Mouse (Mus musculus) heart, postnatal 0 days (tissue): ENCODE measurements at regions not wholly inside any gene's neighbourhood (a gene's known extent, or its start where the extent isn't known, plus 50 kb on each side); places are given as distances from the start of the nearest gene placed in this dataset.

Experiments used
- ATAC-seq: fragments of 200-750 bp; cut with Nextera tagmentation; 2 replicates; pipeline ENCODE4 v1.8.0; 2017; ENCODE audit warnings: low read depth, moderate number of reproducible peaks, moderate library complexity; ENCODE audit not compliant: insufficient read depth
- DNase-seq: peaks from one replicate; pipeline ENCODE4 v3.0.0-alpha.2; 2016; ENCODE audit warnings: low spot score
- H3K27ac ChIP-seq: fragments of 300-500 bp; sonication (generic); 2 replicates; pipeline ENCODE4 v1.5.1; 2014; ENCODE audit warnings: low read depth, mild to moderate bottlenecking
- H3K27me3 ChIP-seq: fragments of 300-500 bp; sonication (generic); 2 replicates; pipeline ENCODE4 v1.6.1; 2014; ENCODE audit warnings: low read length, mixed read lengths; ENCODE audit not compliant: control insufficient read depth, insufficient read depth
- H3K36me3 ChIP-seq: fragments of 300-500 bp; sonication (generic); replicated peaks from 2 replicates; pipeline ENCODE4 v1.6.1; 2014; ENCODE audit warnings: low read length, mixed read lengths; ENCODE audit not compliant: control insufficient read depth, insufficient read depth
- H3K4me1 ChIP-seq: fragments of 300-500 bp; sonication (generic); 2 replicates; pipeline ENCODE4 v1.6.1; 2014; ENCODE audit warnings: antibody characterized with exemption; ENCODE audit not compliant: control insufficient read depth, insufficient read depth
- H3K4me2 ChIP-seq: fragments of 300-500 bp; sonication (generic); 2 replicates; pipeline ENCODE4 v1.6.1; 2014; ENCODE audit warnings: low read depth, mild to moderate bottlenecking, low read length, moderate library complexity
- H3K4me3 ChIP-seq: fragments of 300-500 bp; sonication (generic); 2 replicates; pipeline ENCODE4 v1.5.1; 2014; ENCODE audit warnings: low read depth, low read length
- H3K9ac ChIP-seq: fragments of 300-500 bp; sonication (generic); replicated peaks from 2 replicates; pipeline ENCODE4 v1.6.1; 2014; ENCODE audit warnings: low read depth, low read length, mixed read lengths
- H3K9me3 ChIP-seq: fragments of 300-500 bp; sonication (generic); replicated peaks from 2 replicates; pipeline ENCODE4 v1.6.1; 2016; ENCODE audit warnings: low read length; ENCODE audit not compliant: control insufficient read depth
- CTCF ChIP-seq: IDR thresholded peaks from 2 replicates; pipeline ENCODE4 v1.5.1; 2016; ENCODE audit warnings: antibody characterized with exemption, control low read depth, low read depth
- EP300 ChIP-seq: IDR thresholded peaks from 2 replicates; pipeline ENCODE4 v1.6.1; 2016; ENCODE audit warnings: antibody characterized with exemption, low read depth
- WGBS: fragments of 180-500 bp; shearing (Covaris S2); extraction: QIAGEN DNeasy Blood & Tissue Kit; methylation state at CpG from one replicate; pipeline ENCODE4 v1.1.7; 2014; 5-methylcytosine and 5-hydroxymethylcytosine counted together

GRCm38 (mm10) chr6:16165012-16165411, 444.6 kb downstream of the Mdfic start:
- Histone ChIP-seq H3K9me3 (no peaks in the 10 kb centered on the region), H3K4me1 (no peaks in the 10 kb centered on the region), H3K4me2 (no peak overlapping the region), H3K27ac (no peak overlapping the region), H3K27me3 (no peaks in the 10 kb centered on the region), H3K36me3 (no peaks in the 10 kb centered on the region), H3K9ac (no peak overlapping the region), H3K4me3 (no peak overlapping the region)
- DNase-seq: no peak
- no peak for ATAC-seq
- 86% methylated on average over 2 of the region's 2 CpGs for WGBS
- TF ChIP-seq EP300: no peak
- no peak for TF ChIP-seq CTCF

GRCm38 (mm10) chr6:16171871-16172270, 451.4 kb downstream of the Mdfic start:
- Histone ChIP-seq H3K36me3 (no peaks in the 10 kb centered on the region), H3K4me2 (no peak overlapping the region), H3K4me1 (no peaks in the 10 kb centered on the region), H3K9ac (no peak overlapping the region), H3K4me3 (no peak overlapping the region), H3K27me3 (no peaks in the 10 kb centered on the region), H3K27ac (no peak overlapping the region), H3K9me3 (no peaks in the 10 kb centered on the region)
- ATAC-seq (no peak), DNase-seq (no peak)
- WGBS: 84% methylated on average over 3 of the region's 3 CpGs
- TF ChIP-seq EP300 (no peak), CTCF (no peak)

- Histone ChIP-seq H3K4me3 (no peak overlapping the region), H3K9ac (no peak overlapping the region), H3K9me3 (no peaks in the 10 kb centered on the region), H3K27ac (no peak overlapping the region), H3K36me3 (no peaks in the 10 kb centered on the region), H3K4me2 (no peak overlapping the region), H3K27me3 (no peaks in the 10 kb centered on the region), H3K4me1 (no peaks in the 10 kb centered on the region)
- WGBS: 68% methylated on average over 5 of the region's 5 CpGs
- DNase-seq (no peak), ATAC-seq (no peak)
- TF ChIP-seq CTCF (no peak), EP300 (no peak)
Observed at GRCm38 (mm10) chr6:16177313-16177712, 456.9 kb downstream of the Mdfic start.

- no peak for ATAC-seq
- H3K27ac ChIP-seq: no peak overlapping the region
- TF ChIP-seq EP300 (no peak), CTCF (no peak)
Observed at GRCm38 (mm10) chr6:16187983-16188550, 467.6 kb downstream of the Mdfic start.

DNA sequence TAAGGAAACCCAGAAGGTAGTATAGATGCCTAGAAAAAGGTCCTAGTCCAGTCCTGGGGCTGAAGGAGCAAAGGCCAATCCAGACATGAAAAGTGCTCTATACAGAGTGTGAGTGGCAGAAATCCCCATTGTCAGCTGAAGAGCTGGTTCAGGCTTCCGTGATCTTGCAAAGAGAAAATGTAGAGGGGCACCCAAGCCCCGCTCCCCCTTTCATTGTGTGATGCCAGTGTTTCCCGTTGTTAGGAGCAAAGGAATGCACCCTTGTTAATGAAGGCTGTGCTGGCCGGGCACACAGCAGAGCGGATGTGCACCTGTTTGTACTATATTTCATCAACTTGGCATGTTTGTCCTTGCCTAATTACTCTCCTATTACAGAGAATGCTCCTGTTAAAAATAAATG, 492.5 kb downstream of the Mdfic start:
- TF ChIP-seq CTCF (no peak), EP300 (no peak)
- no peaks in the 10 kb centered on the region for H3K4me1 ChIP-seq
- 72% methylated on average over 5 of the region's 5 CpGs for WGBS
- no peak overlapping the region for H3K9ac ChIP-seq
- DNase-seq (no peak), ATAC-seq (no peak)
- no peak overlapping the region for H3K4me2 ChIP-seq
- no peak overlapping the region for H3K4me3 ChIP-seq
- no peaks in the 10 kb centered on the region for H3K36me3 ChIP-seq
- H3K27me3 ChIP-seq: no peaks in the 10 kb centered on the region
- H3K27ac ChIP-seq: no peak overlapping the region
- no peaks in the 10 kb centered on the region for H3K9me3 ChIP-seq

More at GRCm38 (mm10) chr6:16187983-16188550, 467.6 kb downstream of the Mdfic start:
- DNase-seq: no peak
- Histone ChIP-seq H3K4me1 (no peaks in the 10 kb centered on the region), H3K27me3 (no peaks in the 10 kb centered on the region), H3K4me3 (no peak overlapping the region), H3K9me3 (no peaks in the 10 kb centered on the region), H3K9ac (no peak overlapping the region), H3K4me2 (no peak overlapping the region), H3K36me3 (no peaks in the 10 kb centered on the region)
- 44% methylated on average over 4 of the region's 4 CpGs for WGBS

GRCm38 (mm10) chr6:16213635-16214034, 493.2 kb downstream of the Mdfic start:
- Histone ChIP-seq H3K4me1 (no peaks in the 10 kb centered on the region), H3K36me3 (no peaks in the 10 kb centered on the region), H3K27ac (no peak overlapping the region), H3K9ac (no peak overlapping the region), H3K9me3 (no peaks in the 10 kb centered on the region), H3K27me3 (no peaks in the 10 kb centered on the region), H3K4me3 (no peak overlapping the region), H3K4me2 (no peak overlapping the region)
- TF ChIP-seq CTCF (no peak), EP300 (no peak)
- 74% methylated on average over 4 of the region's 4 CpGs for WGBS
- no peak for DNase-seq
- ATAC-seq: no peak
